Mouse (Mus musculus) G1E (cell line): ENCODE data around the gene Odaph.

Experiments used
- CTCF ChIP-seq: IDR thresholded peaks from 2 replicates; pipeline ENCODE4 v1.5.1; 2012; ENCODE audit warnings: low read depth, low read length, inconsistent platforms, mixed read lengths
- POLR2AphosphoS5 ChIP-seq: IDR thresholded peaks from 2 replicates; pipeline ENCODE4 v1.6.1; 2012; ENCODE audit warnings: low read depth, low read length, inconsistent platforms; ENCODE audit not compliant: insufficient replicate concordance

- TF ChIP-seq POLR2AphosphoS5 (no peak), CTCF (no peak)
Measured at GRCm38 (mm10) chr5:91991191-91991937, 4.1 kb downstream of the Odaph start.
